Mouse (Mus musculus): Measurements from ENCODE around the gene Ccdc62.

The Ccdc62 gene

GRCm38 (mm10) chr5:123930508-123930989 lies at the start of gene Ccdc62:
Gene Ccdc62 (plus strand): TSS chr5:123930679.
- DNase-seq (ENCODE audit: low spot score in 2 of 2) = peak; percentile 93 to 95

DNA sequence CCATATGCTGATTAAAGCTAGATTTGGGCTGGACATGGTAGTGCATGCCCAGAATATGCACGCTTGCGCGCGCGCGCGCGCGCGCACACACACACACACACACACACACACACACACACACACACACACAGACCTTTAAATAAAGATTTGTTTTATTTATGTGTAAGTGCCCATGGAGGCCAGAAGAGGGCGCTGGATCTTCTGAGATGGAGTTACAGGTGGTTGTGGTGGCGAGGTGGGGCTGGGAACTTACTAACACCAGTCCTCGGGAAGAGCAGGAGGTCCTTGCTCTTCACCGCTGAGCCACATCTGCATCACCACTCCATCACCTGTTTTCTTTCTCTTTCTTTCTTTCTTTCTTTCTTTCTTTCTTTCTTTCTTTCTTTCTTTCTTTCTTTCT lies 49.7 kb upstream of the Ccdc62 start:
- DNase-seq (ENCODE audit: low spot score in 2 of 2) = no peak

- DNase-seq (ENCODE audit: low spot score in 2 of 2) = no peak
Measured at GRCm38 (mm10) chr5:123883891-123884290, 46.6 kb upstream of the Ccdc62 start.

DNA sequence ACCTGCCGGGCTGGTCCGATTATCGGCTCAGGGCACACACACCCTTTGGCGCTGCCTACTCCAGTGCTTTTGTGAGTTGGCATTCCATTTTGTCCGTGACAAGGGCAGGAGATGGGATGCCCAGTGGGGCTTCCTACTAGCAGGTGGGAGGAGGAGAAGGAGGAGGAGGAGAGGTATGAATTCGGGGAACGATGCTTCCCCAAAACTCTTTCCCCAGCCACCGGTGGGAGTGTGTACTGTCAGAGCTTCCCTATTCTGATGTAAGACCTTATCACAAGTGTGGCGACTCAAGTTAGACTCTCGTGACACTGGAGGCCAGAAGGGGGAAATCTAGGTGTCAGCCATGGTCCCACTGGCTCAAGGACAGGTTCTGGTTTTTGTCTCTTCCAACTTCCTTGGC lies 46.1 kb upstream of the Ccdc62 start:
- DNase-seq (ENCODE audit: low spot score in 2 of 2) = no peak

GRCm38 (mm10) chr5:123886365-123886764 lies 44.1 kb upstream of the Ccdc62 start:
- no peak for DNase-seq (ENCODE audit: low spot score in 2 of 2)

- DNase-seq (ENCODE audit: low spot score in 2 of 2) = no peak
Measured at GRCm38 (mm10) chr5:123890312-123890711, 40.2 kb upstream of the Ccdc62 start.

GRCm38 (mm10) chr5:123890987-123891386 lies 39.5 kb upstream of the Ccdc62 start:
- no peak for DNase-seq (ENCODE audit: low spot score in 2 of 2)

GRCm38 (mm10) chr5:123891669-123892068 lies 38.8 kb upstream of the Ccdc62 start:
- no peak for DNase-seq (ENCODE audit: low spot score in 2 of 2)

- no peak for DNase-seq (ENCODE audit: low spot score in 2 of 2)
Measured at GRCm38 (mm10) chr5:123893520-123893919, 37.0 kb upstream of the Ccdc62 start.

DNA sequence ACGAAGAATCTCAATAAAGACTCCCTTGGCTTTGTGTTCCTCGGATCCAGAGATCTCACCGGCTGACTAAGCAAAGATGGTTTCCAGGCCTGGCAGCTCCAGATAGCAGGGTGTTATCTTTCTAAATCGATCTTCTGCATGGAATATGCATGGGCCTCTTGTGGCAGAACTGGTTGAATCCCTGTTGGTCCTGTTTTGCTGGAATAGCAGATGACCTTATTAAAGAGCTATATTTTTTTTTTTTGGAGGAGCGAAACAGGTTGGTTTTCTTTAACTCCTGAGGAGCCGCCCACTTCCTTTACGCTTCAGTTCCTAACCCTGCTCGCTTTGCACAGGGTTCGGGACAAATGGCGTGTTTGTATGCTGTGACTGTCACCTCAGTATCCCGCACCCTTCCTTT lies 34.1 kb upstream of the Ccdc62 start:
- no peak for DNase-seq (ENCODE audit: low spot score in 2 of 2)

- no peak for DNase-seq (ENCODE audit: low spot score in 2 of 2)
Measured at GRCm38 (mm10) chr5:123897352-123897751, 33.1 kb upstream of the Ccdc62 start.

DNA sequence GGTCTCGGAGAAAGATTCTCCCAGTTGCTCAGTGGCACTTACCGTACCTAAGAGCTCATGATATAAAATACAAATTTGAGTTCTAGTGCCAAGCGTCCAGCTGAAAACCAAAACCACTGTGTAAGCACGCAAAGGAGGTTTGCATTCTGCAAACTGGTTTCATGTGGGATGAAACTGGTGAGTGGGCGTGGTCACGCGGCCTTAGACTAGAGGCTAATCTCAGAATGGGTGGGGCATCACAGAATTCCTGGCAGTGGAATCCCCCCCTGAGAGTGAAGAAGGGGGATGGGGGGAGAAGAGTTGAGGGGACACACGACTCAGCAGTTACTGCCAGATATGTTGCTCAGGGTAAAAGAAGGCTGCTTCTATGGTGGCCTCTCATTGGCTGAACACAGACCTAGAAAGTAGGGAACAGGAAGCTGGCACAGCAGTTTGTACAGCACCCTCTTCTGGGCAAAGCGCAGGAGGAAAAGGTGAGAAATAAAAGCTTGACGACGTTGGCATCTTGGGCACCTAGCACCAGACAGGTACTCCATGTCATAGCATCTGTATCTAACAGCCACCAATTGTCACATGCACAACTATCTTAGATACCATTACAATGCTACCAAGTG lies 26.3 kb upstream of the Ccdc62 start:
- no peak for DNase-seq (ENCODE audit: low spot score in 2 of 2)

DNA sequence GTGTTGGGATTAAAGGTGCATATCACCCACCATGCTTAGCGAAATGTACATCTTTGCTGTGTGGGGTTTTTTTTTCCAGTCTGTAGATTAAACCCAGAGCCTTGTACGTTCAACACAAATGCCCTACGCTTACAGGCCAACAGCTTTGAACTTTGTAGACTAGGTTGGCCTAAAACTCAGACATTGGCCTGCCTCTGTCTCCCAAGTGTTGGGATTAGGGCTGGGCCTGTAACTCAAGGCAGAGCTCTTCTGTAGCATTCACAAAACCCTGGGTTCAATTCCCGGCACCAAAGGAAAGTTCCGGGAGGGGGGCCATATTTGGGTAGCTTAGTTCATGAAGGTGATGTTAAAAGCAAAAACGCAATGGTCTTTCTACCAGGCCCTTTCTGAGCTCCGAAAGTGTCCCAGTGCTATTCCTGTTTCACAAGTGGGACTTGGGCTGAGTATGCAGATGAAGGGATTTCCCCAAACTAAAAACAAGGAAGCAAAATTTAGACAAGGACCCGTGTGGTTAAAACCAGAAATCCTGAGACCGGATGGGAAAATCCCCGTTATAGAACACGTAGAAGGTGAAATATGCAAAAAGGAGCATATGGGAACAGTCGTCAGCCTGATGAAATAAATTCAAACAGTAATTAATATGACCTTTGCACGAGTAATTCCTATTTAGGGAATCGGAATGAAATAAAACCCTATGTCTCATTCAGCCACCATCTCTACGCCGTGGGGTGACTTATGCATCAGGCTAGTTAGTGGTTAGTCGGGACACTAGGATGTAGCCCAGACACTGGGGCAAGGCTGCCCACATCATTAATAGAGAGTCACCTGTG lies 24.1 kb upstream of the Ccdc62 start:
- DNase-seq (ENCODE audit: low spot score in 2 of 2) = peak in 1 of 2 experiments; percentile 29

DNA sequence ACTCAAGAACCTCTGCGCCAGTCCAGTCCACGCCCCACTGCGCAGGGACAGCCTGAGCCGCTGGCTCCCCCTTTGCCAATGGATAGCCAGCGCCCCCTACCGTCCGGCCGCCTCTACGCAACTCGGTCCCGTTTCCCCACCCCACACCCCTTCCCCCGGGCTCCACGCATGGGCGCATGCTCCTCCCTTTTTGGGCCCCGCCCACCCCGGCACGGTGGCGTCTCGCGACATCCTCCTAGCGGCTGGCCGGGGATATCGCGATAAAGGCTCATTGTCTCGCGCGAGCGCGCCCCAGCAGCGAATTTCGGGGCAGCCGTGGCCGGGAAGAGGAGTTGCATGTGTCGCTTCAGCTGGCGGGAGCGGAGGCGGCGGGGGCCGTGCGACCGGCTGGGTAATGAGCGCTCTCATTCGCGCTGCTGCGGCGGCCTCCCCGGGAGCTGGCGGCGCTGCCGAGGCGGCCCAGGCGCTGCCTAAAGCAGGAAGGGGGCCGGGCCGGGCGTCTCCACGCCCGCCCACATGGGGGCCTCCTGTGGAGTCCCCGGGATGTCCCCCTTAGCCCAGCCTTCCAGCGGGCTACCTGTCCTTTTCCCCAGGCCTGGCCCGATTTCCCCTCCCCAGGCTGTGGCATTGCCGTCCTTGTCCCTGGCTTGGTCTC lies 23.4 kb upstream of the Ccdc62 start, which contains the start of gene Denr:
Gene Denr (plus strand): TSS at position 200 of the 655 bp plus-strand sequence.
- DNase-seq (ENCODE audit: low spot score in 2 of 2) = peak; percentile 96 to 98

DNA sequence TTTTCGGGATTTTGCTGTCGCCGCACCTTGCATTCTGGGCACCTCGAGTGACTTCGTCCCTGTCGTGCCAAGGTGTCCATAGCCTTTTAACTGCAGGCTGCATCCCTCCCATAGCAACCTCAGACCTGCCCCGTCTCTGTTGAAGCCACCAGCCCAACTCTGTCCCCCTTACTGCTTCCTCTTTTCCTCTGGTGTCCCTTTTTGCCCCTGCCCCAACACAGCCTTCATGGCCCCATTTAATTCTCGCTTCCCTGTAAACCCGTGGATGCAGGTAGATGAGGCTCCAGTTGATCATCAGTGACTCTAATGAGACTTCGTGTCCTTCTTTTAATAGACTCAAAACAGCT lies 22.9 kb upstream of the Ccdc62 start:
- no peak for DNase-seq (ENCODE audit: low spot score in 2 of 2)

GRCm38 (mm10) chr5:123914852-123915251 lies 15.6 kb upstream of the Ccdc62 start:
- no peak for DNase-seq (ENCODE audit: low spot score in 2 of 2)

- DNase-seq (ENCODE audit: low spot score in 2 of 2) = no peak
Measured at GRCm38 (mm10) chr5:123922112-123922511, 8.4 kb upstream of the Ccdc62 start.

DNA sequence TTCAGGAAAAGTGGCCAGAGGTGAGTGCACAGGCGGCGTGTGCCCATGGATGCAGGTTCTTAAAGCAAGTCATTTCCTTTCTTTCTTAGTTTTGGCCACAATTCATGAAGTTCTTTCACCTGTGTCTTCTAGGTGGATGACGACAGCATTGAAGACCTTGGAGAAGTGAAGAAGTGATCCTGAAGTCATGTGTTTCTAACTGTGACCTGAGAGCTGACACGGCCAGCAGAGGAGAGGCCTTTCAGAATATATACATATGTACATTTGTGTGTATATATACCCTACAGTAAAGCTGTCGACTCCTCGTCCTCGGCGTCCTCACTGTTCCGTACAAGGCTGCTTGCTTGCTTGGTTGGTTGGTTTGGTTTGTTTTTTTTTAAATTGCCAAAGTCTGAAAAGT lies 3.4 kb upstream of the Ccdc62 start, which contains the start of gene Gm43518:
Gene Gm43518 (plus strand): TSS at position 301 of the 400 bp plus-strand sequence.
- DNase-seq (ENCODE audit: low spot score in 2 of 2) = no peak

DNA sequence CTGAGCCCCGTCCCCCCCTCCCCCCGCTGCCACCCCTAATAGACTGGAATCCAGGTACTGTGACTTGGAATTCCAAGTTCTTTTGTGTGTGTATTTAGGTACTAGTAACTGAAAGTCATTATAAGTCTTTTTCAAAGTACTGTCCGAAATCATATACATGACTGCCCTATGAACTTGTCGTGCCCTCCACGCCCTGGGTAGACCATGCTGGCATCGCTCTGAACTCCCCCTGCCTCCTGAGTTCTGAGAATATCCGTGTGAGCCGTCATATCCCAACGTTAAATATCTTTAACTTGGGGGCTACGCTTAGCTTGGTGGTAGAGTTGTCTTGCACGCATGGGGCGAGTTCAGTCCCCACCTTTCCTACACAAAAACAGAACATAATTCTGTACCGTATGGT lies 652 bp downstream of the Ccdc62 start:
- no peak for DNase-seq (ENCODE audit: low spot score in 2 of 2)

DNA sequence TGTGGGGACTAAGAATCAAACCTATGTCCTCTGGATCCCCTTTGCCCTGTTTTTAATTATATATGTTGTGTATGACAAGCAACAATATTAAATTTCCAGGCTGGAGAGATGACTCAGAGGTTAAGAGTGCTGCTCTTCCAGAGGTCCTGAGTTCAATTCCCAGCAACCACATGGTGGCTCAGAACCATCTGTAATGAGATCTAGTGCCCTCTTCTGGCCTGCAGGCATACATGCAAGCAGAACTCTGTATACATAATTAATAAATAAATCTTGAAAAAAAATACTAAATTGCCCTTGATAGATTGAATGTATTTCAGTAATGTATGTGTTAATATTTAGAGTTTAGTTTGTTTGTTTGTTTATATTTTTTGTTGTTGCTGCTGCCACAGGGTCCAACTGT lies 2.4 kb downstream of the Ccdc62 start:
- no peak for DNase-seq (ENCODE audit: low spot score in 2 of 2)

- DNase-seq (ENCODE audit: low spot score in 2 of 2) = no peak
Measured at GRCm38 (mm10) chr5:123933556-123933955, 3.1 kb downstream of the Ccdc62 start.

DNA sequence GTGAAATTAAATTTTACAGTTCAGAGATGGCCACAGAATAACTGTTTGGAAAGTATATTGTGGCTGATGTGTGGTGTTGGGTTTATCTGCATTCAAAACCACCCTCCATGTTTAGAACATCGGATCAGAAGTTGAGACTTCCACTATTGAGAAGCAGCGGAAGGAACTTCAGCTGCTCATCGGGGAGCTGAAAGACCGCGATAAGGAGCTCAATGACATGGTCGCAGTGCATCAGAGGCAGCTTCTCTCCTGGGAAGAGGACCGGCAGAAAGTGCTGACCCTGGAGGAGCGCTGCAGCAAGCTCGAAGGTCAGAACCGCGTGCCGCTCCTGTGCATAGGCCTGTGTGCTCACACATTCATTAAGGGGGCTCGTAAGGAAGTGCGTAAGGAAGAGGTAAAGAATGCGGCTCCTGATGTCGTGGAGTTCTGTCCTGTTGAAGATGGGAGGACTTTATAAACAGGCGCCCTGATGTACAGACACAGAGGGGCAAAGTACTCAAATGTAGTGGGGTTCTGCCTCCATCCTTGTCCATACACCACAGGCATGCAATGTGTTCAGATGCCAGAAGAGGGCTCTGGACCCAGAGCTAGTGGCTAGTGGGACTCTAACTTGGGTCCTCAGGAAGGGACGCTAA lies 3.6 kb downstream of the Ccdc62 start:
- no peak for DNase-seq (ENCODE audit: low spot score in 2 of 2)
